Mouse (Mus musculus): ENCODE measurements around the gene Bms1. TPM values are rescaled to one million over a fixed set of nuclear protein-coding genes. Genes with fewer than 3 reads are reported as not detected.

The Bms1 gene
- 18.4 and 24.0 TPM in 2 replicates for polyA plus RNA-seq (2015; fragmentation: Nextera tagmentation; extraction: Ambion mirVana)

GRCm38 (mm10) chr6:118419050-118419920, at the start of gene Bms1:
Bms1 (minus strand) TSS chr6:118419474.
- no peaks in the 10 kb centered on the region for H3K27me3 ChIP-seq (replicated peaks)
- no peaks in the 10 kb centered on the region for H3K9me3 ChIP-seq (replicated peaks)
- H3K4me3 ChIP-seq (replicated peaks): peak within 1 kb of the TSS; percentile 99
- H3K4me1 ChIP-seq: peaks cover 17% of the 10 kb centered on the region
- H3K9ac ChIP-seq (replicated peaks): peak within 1 kb of the TSS; percentile 96
- under 1% methylated on average over 67 of the region's 67 CpGs for WGBS
- peaks cover 28% of the 10 kb centered on the region for H3K36me3 ChIP-seq
- H3K27ac ChIP-seq (replicated peaks): peak within 1 kb of the TSS; percentile 89
- ATAC-seq (ENCODE audit: low FRiP score): peak; percentile 99
- H3K4me2 ChIP-seq: peak within 1 kb of the TSS; percentile 68

- Histone ChIP-seq H3K4me1 (no peaks in the 10 kb centered on the region), H3K9me3 (replicated peaks) (no peaks in the 10 kb centered on the region), H3K36me3 (peaks cover 47% of the 10 kb centered on the region), H3K4me3 (replicated peaks) (no peak overlapping the region), H3K4me2 (no peak overlapping the region), H3K27ac (replicated peaks) (no peak overlapping the region), H3K9ac (replicated peaks) (no peak overlapping the region), H3K27me3 (replicated peaks) (no peaks in the 10 kb centered on the region)
- WGBS: 80% methylated on average over 15 of the region's 15 CpGs
- no peak for ATAC-seq (ENCODE audit: low FRiP score)
These were observed 42.9 kb upstream of the Bms1 start for GRCm38 (mm10) chr6:118462069-118462705.

- Histone ChIP-seq H3K9ac (replicated peaks) (no peak overlapping the region), H3K4me3 (replicated peaks) (no peak overlapping the region), H3K36me3 (peaks cover 13% of the 10 kb centered on the region), H3K27me3 (replicated peaks) (no peaks in the 10 kb centered on the region), H3K4me1 (peaks cover 24% of the 10 kb centered on the region), H3K27ac (replicated peaks) (no peak overlapping the region), H3K9me3 (replicated peaks) (no peaks in the 10 kb centered on the region), H3K4me2 (no peak overlapping the region)
- 95% methylated on average over 1 of the region's 1 CpGs for WGBS
- ATAC-seq (ENCODE audit: low FRiP score): no peak
These were observed 38.5 kb upstream of the Bms1 start for GRCm38 (mm10) chr6:118457726-118458125.

- no peaks in the 10 kb centered on the region for H3K27me3 ChIP-seq (replicated peaks)
- H3K4me1 ChIP-seq: peaks cover 29% of the 10 kb centered on the region
- peak within 1 kb of the TSS; percentile 68 for H3K4me2 ChIP-seq
- no peaks in the 10 kb centered on the region for H3K9me3 ChIP-seq (replicated peaks)
- peak within 1 kb of the TSS; percentile 79 for H3K4me3 ChIP-seq (replicated peaks)
- WGBS: under 1% methylated on average over 43 of the region's 43 CpGs
- peak within 1 kb of the TSS; percentile 99 for H3K27ac ChIP-seq (replicated peaks)
- H3K9ac ChIP-seq (replicated peaks): peak within 1 kb of the TSS; percentile 90
- peaks cover 9% of the 10 kb centered on the region; the same call in 1 of the 2 replicates for H3K36me3 ChIP-seq
- peak; percentile 99 for ATAC-seq (ENCODE audit: low FRiP score)
These were observed 35.9 kb upstream of the Bms1 start, which contains the start of gene Zfp248 for GRCm38 (mm10) chr6:118455042-118455631. Zfp248 (minus strand) TSS chr6:118455528.

GRCm38 (mm10) chr6:118454452-118454851, 35.2 kb upstream of the Bms1 start:
- Histone ChIP-seq H3K4me1 (peaks cover 29% of the 10 kb centered on the region), H3K27me3 (replicated peaks) (no peaks in the 10 kb centered on the region), H3K9ac (replicated peaks) (peak overlapping the region; percentile 90), H3K4me3 (replicated peaks) (peak overlapping the region; percentile 79), H3K9me3 (replicated peaks) (no peaks in the 10 kb centered on the region), H3K4me2 (peak overlapping the region; percentile 68), H3K36me3 (peaks cover 9% of the 10 kb centered on the region; the same call in 1 of the 2 replicates), H3K27ac (replicated peaks) (peak overlapping the region; percentile 99)
- no peak for ATAC-seq (ENCODE audit: low FRiP score)
- 47% methylated on average over 8 of the region's 8 CpGs for WGBS

GRCm38 (mm10) chr6:118431502-118431901, 12.2 kb upstream of the Bms1 start:
- Histone ChIP-seq H3K4me3 (replicated peaks) (no peak overlapping the region), H3K9me3 (replicated peaks) (peaks cover 8% of the 10 kb centered on the region; the same call in 1 of the 2 replicates), H3K4me1 (no peaks in the 10 kb centered on the region), H3K36me3 (peaks cover 56% of the 10 kb centered on the region), H3K4me2 (no peak overlapping the region), H3K27ac (replicated peaks) (no peak overlapping the region), H3K9ac (replicated peaks) (no peak overlapping the region), H3K27me3 (replicated peaks) (no peaks in the 10 kb centered on the region)
- 90% methylated on average over 4 of the region's 4 CpGs for WGBS
- no peak for ATAC-seq (ENCODE audit: low FRiP score)

- 97% methylated on average over 1 of the region's 1 CpGs for WGBS
- ATAC-seq (ENCODE audit: low FRiP score): no peak
- no peak overlapping the region for H3K4me3 ChIP-seq (replicated peaks)
- no peak overlapping the region for H3K27ac ChIP-seq (replicated peaks)
- no peaks in the 10 kb centered on the region for H3K4me1 ChIP-seq
- no peak overlapping the region for H3K9ac ChIP-seq (replicated peaks)
- H3K27me3 ChIP-seq (replicated peaks): no peaks in the 10 kb centered on the region
- H3K9me3 ChIP-seq (replicated peaks): peaks cover 8% of the 10 kb centered on the region; the same call in 1 of the 2 replicates
- no peak overlapping the region for H3K4me2 ChIP-seq
- H3K36me3 ChIP-seq: peaks cover 45% of the 10 kb centered on the region
These were observed 7.4 kb upstream of the Bms1 start for GRCm38 (mm10) chr6:118426666-118427065.

GRCm38 (mm10) chr6:118410428-118410827, 8.8 kb downstream of the Bms1 start:
- Histone ChIP-seq H3K4me2 (no peak overlapping the region), H3K36me3 (peaks cover 75% of the 10 kb centered on the region), H3K27me3 (replicated peaks) (no peaks in the 10 kb centered on the region), H3K4me3 (replicated peaks) (no peak overlapping the region), H3K9ac (replicated peaks) (no peak overlapping the region), H3K9me3 (replicated peaks) (no peaks in the 10 kb centered on the region), H3K27ac (replicated peaks) (no peak overlapping the region), H3K4me1 (no peaks in the 10 kb centered on the region)
- WGBS: 70% methylated on average over 1 of the region's 1 CpGs
- ATAC-seq (ENCODE audit: low FRiP score): no peak

GRCm38 (mm10) chr6:118408510-118408909, 10.8 kb downstream of the Bms1 start:
- no peak for ATAC-seq (ENCODE audit: low FRiP score)
- H3K4me2 ChIP-seq: no peak overlapping the region
- WGBS: 96% methylated on average over 5 of the region's 5 CpGs

GRCm38 (mm10) chr6:118406421-118406820, 12.9 kb downstream of the Bms1 start:
- no peak for ATAC-seq (ENCODE audit: low FRiP score)
- Histone ChIP-seq H3K9ac (replicated peaks) (no peak overlapping the region), H3K9me3 (replicated peaks) (no peaks in the 10 kb centered on the region), H3K4me3 (replicated peaks) (no peak overlapping the region), H3K27me3 (replicated peaks) (no peaks in the 10 kb centered on the region), H3K4me2 (no peak overlapping the region), H3K4me1 (no peaks in the 10 kb centered on the region), H3K36me3 (peaks cover 76% of the 10 kb centered on the region), H3K27ac (replicated peaks) (no peak overlapping the region)
- 80% methylated on average over 4 of the region's 4 CpGs for WGBS

More at GRCm38 (mm10) chr6:118408510-118408909, 10.8 kb downstream of the Bms1 start:
- Histone ChIP-seq H3K9me3 (replicated peaks) (no peaks in the 10 kb centered on the region), H3K27ac (replicated peaks) (no peak overlapping the region), H3K9ac (replicated peaks) (no peak overlapping the region), H3K4me1 (no peaks in the 10 kb centered on the region), H3K4me3 (replicated peaks) (no peak overlapping the region), H3K36me3 (peaks cover 77% of the 10 kb centered on the region), H3K27me3 (replicated peaks) (no peaks in the 10 kb centered on the region)

- H3K36me3 ChIP-seq: peaks cover 69% of the 10 kb centered on the region
- no peak overlapping the region for H3K9ac ChIP-seq (replicated peaks)
- no peak overlapping the region for H3K4me3 ChIP-seq (replicated peaks)
- no peak overlapping the region for H3K4me2 ChIP-seq
- no peaks in the 10 kb centered on the region for H3K4me1 ChIP-seq
- H3K9me3 ChIP-seq (replicated peaks): no peaks in the 10 kb centered on the region
- H3K27ac ChIP-seq (replicated peaks): no peak overlapping the region
- ATAC-seq (ENCODE audit: low FRiP score): no peak
- H3K27me3 ChIP-seq (replicated peaks): no peaks in the 10 kb centered on the region
These were observed 28.5 kb downstream of the Bms1 start for GRCm38 (mm10) chr6:118390746-118391145.

Data from neural tube, embryonic 15.5 days (tissue).